Mouse (Mus musculus) forebrain, postnatal 0 days (tissue): ENCODE data around the gene Gdf1. TPM values are rescaled to one million over a fixed set of nuclear protein-coding genes. Genes with fewer than 3 reads are reported as not detected.

ENCODE experiments used
- ATAC-seq: fragments of 200-750 bp; cut with Nextera tagmentation; 2 replicates; pipeline ENCODE4 v1.8.0; 2017; ENCODE audit warnings: mild to moderate bottlenecking, moderate library complexity
- DNase-seq: peaks from one replicate; pipeline ENCODE4 v3.0.0-alpha.2; 2015
- H3K27ac ChIP-seq: fragments of 300-500 bp; sonication (generic); 2 replicates; pipeline ENCODE4 v1.5.1; 2014; ENCODE audit warnings: low read depth, mild to moderate bottlenecking, antibody characterized with exemption, low read length, moderate library complexity, mixed read lengths
- H3K27me3 ChIP-seq: fragments of 300-500 bp; sonication (generic); 2 replicates; pipeline ENCODE4 v1.6.1; 2014; ENCODE audit warnings: mild to moderate bottlenecking, low read length, mixed read lengths; ENCODE audit not compliant: insufficient read depth
- H3K36me3 ChIP-seq: fragments of 300-500 bp; sonication (generic); 2 replicates; pipeline ENCODE4 v1.6.1; 2014; ENCODE audit warnings: mild to moderate bottlenecking, moderate library complexity; ENCODE audit not compliant: insufficient read depth
- H3K4me1 ChIP-seq: fragments of 300-500 bp; sonication (generic); 2 replicates; pipeline ENCODE4 v1.6.1; 2014; ENCODE audit warnings: antibody characterized with exemption; ENCODE audit not compliant: insufficient read depth
- H3K4me2 ChIP-seq: fragments of 300-500 bp; sonication (generic); 2 replicates; pipeline ENCODE4 v1.6.1; 2014; ENCODE audit warnings: low read depth, mild to moderate bottlenecking, moderate library complexity
- H3K4me3 ChIP-seq: fragments of 300-500 bp; sonication (generic); 2 replicates; pipeline ENCODE4 v1.5.1; 2014; ENCODE audit warnings: low read depth, low read length, mixed read lengths
- H3K9ac ChIP-seq: fragments of 300-500 bp; sonication (generic); 2 replicates; pipeline ENCODE4 v1.6.1; 2014; ENCODE audit warnings: mild to moderate bottlenecking
- H3K9me3 ChIP-seq: fragments of 300-500 bp; sonication (generic); 2 replicates; pipeline ENCODE4 v1.6.1; 2016; ENCODE audit warnings: low read length
- CTCF ChIP-seq: sonication (generic); IDR thresholded peaks from 2 replicates; pipeline ENCODE4 v1.5.1; 2016; ENCODE audit warnings: antibody characterized with exemption, control low read depth, low read depth
- WGBS: fragments of 180-500 bp; shearing (Covaris S2); extraction: QIAGEN DNeasy Blood & Tissue Kit; methylation state at CpG from one replicate; pipeline ENCODE4 v1.1.7; 2014; 5-methylcytosine and 5-hydroxymethylcytosine counted together
- polyA plus RNA-seq: library from polyadenylated mRNA; unstranded; fragments of >200 nt; fragmentation: Nextera tagmentation; extraction: Ambion mirVana; gene quantifications from 2 replicates; pipeline ENCODE4 v1.2.1, GENCODE M21; 2015
- total RNA-seq: library from RNA; depleted of rRNA; stranded (reverse); fragments of >200 nt; gene quantifications from 2 replicates; pipeline ENCODE4 v1.2.3, GENCODE M21; 2014

Gene Gdf1
- total and polyA plus RNA-seq, 2 experiments from 2014 or later, result 6.2 to 8.1 TPM

- Histone ChIP-seq H3K9ac (no peak overlapping the region), H3K4me3 (no peak overlapping the region), H3K27me3 (no peaks in the 10 kb centered on the region), H3K9me3 (no peaks in the 10 kb centered on the region), H3K36me3 (peaks cover 55% of the 10 kb centered on the region), H3K4me1 (no peaks in the 10 kb centered on the region), H3K27ac (no peak overlapping the region), H3K4me2 (no peak overlapping the region)
- ATAC-seq (no peak), DNase-seq (no peak)
- TF ChIP-seq CTCF, result no peak
- WGBS, result 68% methylated on average over 7 of the region's 7 CpGs
Observed at GRCm38 (mm10) chr8:70343076-70343475, 13.5 kb downstream of the Gdf1 start.

GRCm38 (mm10) chr8:70343696-70344095, 14.1 kb downstream of the Gdf1 start:
- WGBS, result 52% methylated on average over 6 of the region's 6 CpGs

DNA sequence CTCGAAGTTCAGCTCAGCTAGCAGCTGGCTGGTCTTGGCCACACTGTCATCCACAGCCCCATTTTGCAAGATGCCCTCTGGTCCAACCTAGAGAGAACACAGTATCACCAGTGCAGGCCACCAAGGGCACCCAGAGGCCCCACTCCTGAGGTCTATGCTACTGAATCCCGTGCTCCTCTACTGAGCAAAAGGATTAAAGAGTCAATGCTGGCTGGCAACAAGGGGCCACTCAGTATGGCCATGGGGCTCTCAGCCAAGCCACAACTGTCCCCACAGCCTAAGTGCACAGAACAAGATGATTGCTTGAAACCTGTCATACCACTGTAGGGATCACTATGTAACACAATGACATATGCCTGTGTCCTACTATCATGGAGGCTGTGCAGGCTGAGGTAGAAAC, 14.7 kb downstream of the Gdf1 start:
- ATAC-seq, result no peak; the same call in 1 of the 2 replicates
- TF ChIP-seq CTCF, result no peak
- WGBS, result 84% methylated on average over 2 of the region's 2 CpGs

More at GRCm38 (mm10) chr8:70343696-70344095, 14.1 kb downstream of the Gdf1 start:
- H3K27ac ChIP-seq, result no peak overlapping the region
- no peaks in the 10 kb centered on the region for H3K9me3 ChIP-seq
- no peaks in the 10 kb centered on the region for H3K27me3 ChIP-seq
- peak; percentile 87 for ATAC-seq
- H3K4me2 ChIP-seq, result no peak overlapping the region
- peak; percentile 71 for DNase-seq
- H3K4me1 ChIP-seq, result no peaks in the 10 kb centered on the region
- H3K4me3 ChIP-seq, result no peak overlapping the region
- H3K36me3 ChIP-seq, result peaks cover 48% of the 10 kb centered on the region
- peak; percentile 67 for TF ChIP-seq CTCF
- H3K9ac ChIP-seq, result no peak overlapping the region

DNA sequence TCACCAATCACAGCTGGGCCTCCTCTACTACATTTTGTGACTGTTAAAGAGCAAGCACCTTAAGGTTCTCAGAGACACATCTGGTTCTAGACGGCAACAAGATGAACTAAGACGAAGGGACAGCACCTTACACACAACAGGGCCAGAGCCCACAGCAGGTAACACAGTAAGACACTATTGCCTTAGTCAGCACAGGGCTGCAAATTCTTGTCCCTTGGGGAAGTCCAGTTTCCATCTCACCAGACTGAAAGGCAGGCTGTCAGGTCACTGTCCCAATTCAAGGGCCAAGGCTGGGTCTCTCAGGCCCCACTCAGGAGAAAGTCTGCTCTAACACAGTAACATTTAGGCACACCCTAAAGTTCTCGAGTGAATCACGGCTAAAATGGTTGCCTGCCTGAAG, 17.8 kb downstream of the Gdf1 start:
- H3K4me1 ChIP-seq, result peaks cover 19% of the 10 kb centered on the region
- no peaks in the 10 kb centered on the region for H3K9me3 ChIP-seq
- H3K36me3 ChIP-seq, result peaks cover 17% of the 10 kb centered on the region; the same call in 1 of the 2 replicates
- no peak overlapping the region for H3K4me2 ChIP-seq
- H3K4me3 ChIP-seq, result no peak overlapping the region
- H3K27me3 ChIP-seq, result no peaks in the 10 kb centered on the region
- 86% methylated on average over 4 of the region's 4 CpGs for WGBS
- TF ChIP-seq CTCF, result no peak
- 0 out of 2 replicates have a peak overlapping the region, but pooled peaks have one; percentile 10 for H3K9ac ChIP-seq
- DNase-seq (no peak), ATAC-seq (no peak)
- H3K27ac ChIP-seq, result no peak overlapping the region

More for the DNA sequence above, 14.7 kb downstream of the Gdf1 start:
- DNase-seq, result no peak
- H3K4me2 ChIP-seq, result no peak overlapping the region
- H3K4me3 ChIP-seq, result no peak overlapping the region
- H3K9ac ChIP-seq, result no peak overlapping the region
- H3K9me3 ChIP-seq, result no peaks in the 10 kb centered on the region
- no peak overlapping the region for H3K27ac ChIP-seq
- H3K27me3 ChIP-seq, result no peaks in the 10 kb centered on the region
- H3K36me3 ChIP-seq, result peaks cover 43% of the 10 kb centered on the region
- no peaks in the 10 kb centered on the region for H3K4me1 ChIP-seq

DNA sequence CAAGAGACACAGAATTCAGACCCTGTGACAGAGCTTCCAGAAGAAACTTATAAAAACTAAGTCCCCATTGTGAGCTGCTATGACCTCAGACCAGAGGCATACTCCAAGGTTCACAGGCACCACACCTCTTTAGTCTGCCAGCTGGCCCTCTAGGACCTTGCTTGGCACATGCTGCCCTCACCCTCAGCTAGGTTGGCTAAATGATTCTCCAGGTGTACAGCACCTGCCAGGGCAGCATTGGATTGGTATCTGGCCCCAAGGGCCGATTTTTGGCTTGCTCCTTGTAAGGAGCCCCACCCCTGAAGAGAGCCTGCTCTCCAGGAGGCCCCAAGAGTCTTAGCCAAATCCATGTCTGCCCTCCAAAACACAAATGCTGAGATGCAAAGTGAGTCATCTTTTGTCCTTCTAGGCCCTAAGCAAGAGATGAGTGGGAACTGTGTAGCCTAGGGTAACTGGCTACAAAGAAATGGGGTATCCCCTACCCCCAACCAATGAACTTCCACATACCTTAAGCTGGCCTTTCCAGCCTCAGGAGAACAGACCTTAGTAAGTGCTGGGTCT, 18.3 kb downstream of the Gdf1 start:
- Histone ChIP-seq H3K4me2 (no peak overlapping the region), H3K9me3 (no peaks in the 10 kb centered on the region), H3K4me3 (no peak overlapping the region), H3K9ac (0 out of 2 replicates have a peak overlapping the region, but pooled peaks have one; percentile 10), H3K36me3 (peaks cover 12% of the 10 kb centered on the region; the same call in 1 of the 2 replicates), H3K27ac (no peak overlapping the region), H3K4me1 (peaks cover 19% of the 10 kb centered on the region), H3K27me3 (no peaks in the 10 kb centered on the region)
- no peak for ATAC-seq
- DNase-seq, result no peak
- no peak for TF ChIP-seq CTCF
- 74% methylated on average over 1 of the region's 1 CpGs for WGBS

GRCm38 (mm10) chr8:70351035-70351999, 21.7 kb downstream of the Gdf1 start:
- Histone ChIP-seq H3K4me3 (peak overlapping the region; percentile 94), H3K9ac (peak overlapping the region; percentile 91), H3K4me1 (peaks cover 19% of the 10 kb centered on the region), H3K27ac (no peak overlapping the region), H3K27me3 (no peaks in the 10 kb centered on the region), H3K36me3 (peaks cover 2% of the 10 kb centered on the region; the same call in 1 of the 2 replicates), H3K9me3 (no peaks in the 10 kb centered on the region), H3K4me2 (peak overlapping the region; percentile 96)
- WGBS, result 42% methylated on average over 15 of the region's 15 CpGs
- no peak for TF ChIP-seq CTCF
- no peak for ATAC-seq
- DNase-seq, result no peak

DNA sequence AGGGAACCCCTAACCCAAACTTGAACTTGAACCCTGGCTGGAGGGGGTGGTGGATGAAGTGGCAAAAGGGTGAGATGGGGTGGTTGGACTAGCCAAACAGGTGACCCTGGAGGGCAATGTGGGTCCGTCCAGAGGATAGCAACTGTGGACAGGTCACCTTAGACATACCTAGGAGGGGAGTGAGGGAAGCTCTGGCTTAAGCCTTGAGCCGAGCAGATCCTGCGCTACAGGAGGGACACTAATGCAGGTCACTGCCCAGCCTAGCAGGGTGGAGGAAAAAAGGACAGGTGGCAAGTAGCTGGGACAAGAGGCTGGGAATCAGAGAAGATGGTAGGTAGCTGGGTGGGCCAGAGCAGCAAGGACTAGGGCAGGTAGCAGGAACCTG, 22.4 kb downstream of the Gdf1 start:
- no peaks in the 10 kb centered on the region; the same call in 1 of the 2 replicates for H3K36me3 ChIP-seq
- ATAC-seq (no peak), DNase-seq (no peak)
- peak overlapping the region; percentile 91 for H3K9ac ChIP-seq
- peak overlapping the region; percentile 94 for H3K4me3 ChIP-seq
- 24% methylated on average over 3 of the region's 3 CpGs for WGBS
- no peaks in the 10 kb centered on the region for H3K9me3 ChIP-seq
- H3K4me1 ChIP-seq, result peaks cover 19% of the 10 kb centered on the region
- H3K27ac ChIP-seq, result no peak overlapping the region
- H3K27me3 ChIP-seq, result no peaks in the 10 kb centered on the region
- TF ChIP-seq CTCF, result no peak
- peak overlapping the region; percentile 96 for H3K4me2 ChIP-seq
